Mouse (Mus musculus): ENCODE data around the gene Spink8.

DNA sequence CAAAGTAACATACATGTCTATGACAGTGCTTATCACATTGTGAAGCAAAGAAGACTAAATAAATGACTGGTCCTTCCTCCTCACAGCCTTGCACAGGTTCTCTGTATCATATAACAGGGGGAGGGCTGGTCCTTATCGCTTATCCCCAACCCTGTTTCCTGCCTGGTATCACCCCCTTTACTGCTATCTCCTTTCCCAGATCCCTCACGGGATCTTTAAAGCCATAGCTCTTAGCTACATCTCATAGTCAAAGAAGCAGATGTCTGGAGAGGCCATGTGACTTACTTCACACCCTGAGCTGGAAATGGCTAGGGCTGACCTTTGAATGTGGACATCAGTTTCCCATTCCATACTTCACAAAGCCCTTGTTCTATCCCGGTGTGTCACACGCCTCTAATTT lies 13.7 kb downstream of the Spink8 start:
- TF ChIP-seq POLR2A (IDR thresholded peaks at IDR 0.05; ENCODE audit: borderline replicate concordance, insufficient read depth, low read length) (no peak), CTCF (IDR thresholded peaks at IDR 0.05; ENCODE audit: borderline replicate concordance, insufficient read depth, low read depth, low read length) (no peak)

Measured in cerebellum, adult 2 months (tissue).